Mouse (Mus musculus) forebrain, embryonic 14.5 days (tissue): Measurements from ENCODE around the gene Atp6v0d1. TPM values are rescaled to one million over a fixed set of nuclear protein-coding genes. Genes with fewer than 3 reads are reported as not detected.

Experiments
- ATAC-seq: fragments of 200-750 bp; cut with Nextera tagmentation; 2 replicates; pipeline ENCODE4 v1.8.0; 2017; ENCODE audit warnings: mild to moderate bottlenecking, moderate library complexity
- DNase-seq: peaks from one replicate; pipeline ENCODE4 v3.0.0-alpha.2; 2015; ENCODE audit warnings: low spot score
- H3K27ac ChIP-seq: fragments of 300-500 bp; sonication (generic); 2 replicates; pipeline ENCODE4 v1.5.1; 2014; ENCODE audit warnings: low read depth, mild to moderate bottlenecking, control low read depth, low read length, moderate library complexity
- H3K27me3 ChIP-seq: fragments of 300-500 bp; sonication (generic); replicated peaks from 2 replicates; pipeline ENCODE4 v1.6.1; 2014; ENCODE audit warnings: low read length, control low read depth, mixed read lengths; ENCODE audit not compliant: control insufficient read depth, insufficient read depth
- H3K36me3 ChIP-seq: fragments of 300-500 bp; sonication (generic); 2 replicates; pipeline ENCODE4 v1.6.1; 2014; ENCODE audit warnings: low read length, control low read depth; ENCODE audit not compliant: control insufficient read depth, insufficient read depth
- H3K4me1 ChIP-seq: fragments of 300-500 bp; sonication (generic); 2 replicates; pipeline ENCODE4 v1.6.1; 2014; ENCODE audit warnings: antibody characterized with exemption, low read length, control low read depth; ENCODE audit not compliant: control insufficient read depth, insufficient read depth
- H3K4me2 ChIP-seq: fragments of 300-500 bp; sonication (generic); 2 replicates; pipeline ENCODE4 v1.6.1; 2014; ENCODE audit warnings: mild to moderate bottlenecking, control low read depth, low read length
- H3K4me3 ChIP-seq: fragments of 300-500 bp; sonication (generic); 2 replicates; pipeline ENCODE4 v1.5.1; 2014; ENCODE audit warnings: low read depth, low read length, control low read depth
- H3K9ac ChIP-seq: fragments of 300-500 bp; sonication (generic); 2 replicates; pipeline ENCODE4 v1.6.1; 2014; ENCODE audit warnings: mild to moderate bottlenecking, low read length, control low read depth, moderate library complexity
- H3K9me3 ChIP-seq: fragments of 300-500 bp; sonication (generic); replicated peaks from 2 replicates; pipeline ENCODE4 v1.6.1; 2016; ENCODE audit warnings: low read length, control low read depth, mixed read lengths; ENCODE audit not compliant: control insufficient read depth
- WGBS: fragments of 180-500 bp; shearing (Covaris S2); extraction: QIAGEN DNeasy Blood & Tissue Kit; methylation state at CpG from one replicate; pipeline ENCODE4 v1.1.7; 2014; 5-methylcytosine and 5-hydroxymethylcytosine counted together
- microRNA counts: library from miRNA; unstranded; fragments of <30 nt; microRNA quantifications from one replicate; lab custom pipeline; 2016
- microRNA-seq: library from miRNA; unstranded; fragments of <30 nt; microRNA quantifications from one replicate; pipeline ENCODE4, GENCODE M21; 2016
- polyA plus RNA-seq: library from polyadenylated mRNA; unstranded; fragments of >200 nt; fragmentation: Nextera tagmentation; extraction: Ambion mirVana; gene quantifications from 2 replicates; pipeline ENCODE4 v1.2.1, GENCODE M21; 2014

The Atp6v0d1 gene
- polyA plus RNA-seq, 1 experiment from 2014 or later: 194 TPM

GRCm38 (mm10) chr8:105477792-105478191 is 88.1 kb downstream of the Atp6v0d1 start:
- DNase-seq (no peak), ATAC-seq (no peak)
- Histone ChIP-seq H3K36me3 (0 out of 2 replicates have a peak, but pooled peaks cover 3% of the 10 kb centered on the region), H3K27ac (no peak overlapping the region), H3K4me2 (no peak overlapping the region), H3K9ac (no peak overlapping the region), H3K9me3 (no peaks in the 10 kb centered on the region), H3K4me1 (peaks cover 9% of the 10 kb centered on the region), H3K4me3 (no peak overlapping the region), H3K27me3 (no peaks in the 10 kb centered on the region)
- 88% methylated on average over 3 of the region's 3 CpGs for WGBS

GRCm38 (mm10) chr8:105476628-105477413 is 89.0 kb downstream of the Atp6v0d1 start:
- DNase-seq (peak; percentile 32), ATAC-seq (no peak)
- Histone ChIP-seq H3K4me2 (no peak overlapping the region), H3K27ac (no peak overlapping the region), H3K4me1 (peaks cover 9% of the 10 kb centered on the region), H3K36me3 (0 out of 2 replicates have a peak, but pooled peaks cover 3% of the 10 kb centered on the region), H3K27me3 (0 out of 2 replicates have a peak, but pooled peaks cover 4% of the 10 kb centered on the region), H3K9me3 (no peaks in the 10 kb centered on the region), H3K4me3 (no peak overlapping the region), H3K9ac (no peak overlapping the region)
- whole genome bisulfite sequencing: 42% methylated on average over 25 of the region's 25 CpGs

GRCm38 (mm10) chr8:105476161-105476560 is 89.7 kb downstream of the Atp6v0d1 start:
- WGBS: 86% methylated on average over 7 of the region's 7 CpGs
- no peak overlapping the region for H3K4me3 ChIP-seq
- no peak for ATAC-seq
- DNase-seq: no peak
- H3K27ac ChIP-seq: no peak overlapping the region
- H3K9ac ChIP-seq: no peak overlapping the region
- no peak overlapping the region for H3K4me2 ChIP-seq
- peaks cover 11% of the 10 kb centered on the region for H3K4me1 ChIP-seq
- H3K36me3 ChIP-seq: 0 out of 2 replicates have a peak, but pooled peaks cover 3% of the 10 kb centered on the region
- H3K9me3 ChIP-seq: no peaks in the 10 kb centered on the region
- H3K27me3 ChIP-seq: 0 out of 2 replicates have a peak, but pooled peaks cover 4% of the 10 kb centered on the region

GRCm38 (mm10) chr8:105475742-105476141 is 90.1 kb downstream of the Atp6v0d1 start:
- H3K36me3 ChIP-seq: 0 out of 2 replicates have a peak, but pooled peaks cover 3% of the 10 kb centered on the region
- ATAC-seq: no peak
- 0 out of 2 replicates have a peak, but pooled peaks cover 4% of the 10 kb centered on the region for H3K27me3 ChIP-seq
- H3K27ac ChIP-seq: no peak overlapping the region
- no peaks in the 10 kb centered on the region for H3K9me3 ChIP-seq
- peaks cover 14% of the 10 kb centered on the region for H3K4me1 ChIP-seq
- no peak overlapping the region for H3K4me3 ChIP-seq
- no peak overlapping the region for H3K9ac ChIP-seq
- 96% methylated on average over 8 of the region's 8 CpGs for WGBS
- no peak overlapping the region for H3K4me2 ChIP-seq
- DNase-seq: no peak

GRCm38 (mm10) chr8:105475254-105475653 is 90.6 kb downstream of the Atp6v0d1 start:
- H3K27ac ChIP-seq: no peak overlapping the region
- 0 out of 2 replicates have a peak, but pooled peaks cover 3% of the 10 kb centered on the region for H3K36me3 ChIP-seq
- WGBS: 51% methylated on average over 4 of the region's 4 CpGs
- no peak for DNase-seq
- no peaks in the 10 kb centered on the region for H3K9me3 ChIP-seq
- H3K4me3 ChIP-seq: no peak overlapping the region
- H3K4me2 ChIP-seq: no peak overlapping the region
- H3K27me3 ChIP-seq: 0 out of 2 replicates have a peak, but pooled peaks cover 4% of the 10 kb centered on the region
- H3K9ac ChIP-seq: no peak overlapping the region
- ATAC-seq: no peak
- H3K4me1 ChIP-seq: peaks cover 17% of the 10 kb centered on the region

GRCm38 (mm10) chr8:105474680-105475079 is 91.2 kb downstream of the Atp6v0d1 start:
- peak overlapping the region; percentile 2; the same call in 1 of the 2 replicates for H3K9ac ChIP-seq
- H3K4me1 ChIP-seq: peaks cover 21% of the 10 kb centered on the region
- WGBS: 38% methylated on average over 5 of the region's 5 CpGs
- H3K27me3 ChIP-seq: 0 out of 2 replicates have a peak, but pooled peaks cover 4% of the 10 kb centered on the region
- no peak overlapping the region for H3K27ac ChIP-seq
- H3K4me2 ChIP-seq: peak overlapping the region; percentile 16; the same call in 1 of the 2 replicates
- H3K36me3 ChIP-seq: 0 out of 2 replicates have a peak, but pooled peaks cover 3% of the 10 kb centered on the region
- no peaks in the 10 kb centered on the region for H3K9me3 ChIP-seq
- DNase-seq: no peak
- no peak overlapping the region for H3K4me3 ChIP-seq
- ATAC-seq: no peak

MicroRNA genes within 50 kb of the gene (microRNA counts, 519-probe panel; counts per million panel counts)
- not detected for microRNA mmu-miR-1966 (lab: Ali Mortazavi, UCI)

Small RNAs within 50 kb of the gene (microRNA-seq; reads per million reads assigned to microRNA genes)
- not detected for gene Mir1966

Other genes with a start within 250 kb of the Atp6v0d1 start
- 0.67 and 0.93 TPM in 2 replicates for gene Lrrc29, start 239.8 kb downstream of the Atp6v0d1 start, polyA plus RNA-seq
- 130 and 141 TPM in 2 replicates for gene Tmem208, start 239.7 kb downstream of the Atp6v0d1 start, polyA plus RNA-seq
- 0.39 and 0.48 TPM in 2 replicates for gene Fhod1, start 218.1 kb downstream of the Atp6v0d1 start, polyA plus RNA-seq
- 3.8 and 6.9 TPM in 2 replicates for gene Slc9a5, start 217.2 kb downstream of the Atp6v0d1 start, polyA plus RNA-seq
- 1.1 and 1.2 TPM in 2 replicates for gene Plekhg4, start 192.8 kb downstream of the Atp6v0d1 start, polyA plus RNA-seq
- gene Kctd19, start 152.5 kb downstream of the Atp6v0d1 start, polyA plus RNA-seq: 0.09 TPM in 1 of 2 replicates, not detected in the other
- gene Lrrc36, start 152.5 kb downstream of the Atp6v0d1 start, polyA plus RNA-seq: 0.22 and 0.43 TPM in 2 replicates
- 49.2 and 57.0 TPM in 2 replicates for gene Tppp3, start 94.5 kb downstream of the Atp6v0d1 start, polyA plus RNA-seq
- gene Zdhhc1, start 69.1 kb downstream of the Atp6v0d1 start, polyA plus RNA-seq: 15.5 and 22.0 TPM in 2 replicates
- 1.1 and 1.8 TPM in 2 replicates for gene Hsd11b2, start 47.3 kb downstream of the Atp6v0d1 start, polyA plus RNA-seq
- gene Ripor1, start 39.2 kb upstream of the Atp6v0d1 start, polyA plus RNA-seq: 14.9 and 21.7 TPM in 2 replicates
- 100 and 108 TPM in 2 replicates for gene Ctcf, start 70.5 kb upstream of the Atp6v0d1 start, polyA plus RNA-seq
- 0.72 and 1.8 TPM in 2 replicates for gene Agrp, start 71.3 kb upstream of the Atp6v0d1 start, polyA plus RNA-seq
- 6.0 and 8.4 TPM in 2 replicates for gene Carmil2, start 120.2 kb upstream of the Atp6v0d1 start, polyA plus RNA-seq
- gene Acd, start 135.1 kb upstream of the Atp6v0d1 start, polyA plus RNA-seq: 79.7 and 89.5 TPM in 2 replicates
- 48.1 and 54.6 TPM in 2 replicates for gene Pard6a, start 135.1 kb upstream of the Atp6v0d1 start, polyA plus RNA-seq
- 0.20 and 0.34 TPM in 2 replicates for gene 4933405L10Rik, start 141.6 kb upstream of the Atp6v0d1 start, polyA plus RNA-seq
- 18.9 and 19.0 TPM in 2 replicates for gene Enkd1, start 142.2 kb upstream of the Atp6v0d1 start, polyA plus RNA-seq
- gene Gfod2, start 192.6 kb upstream of the Atp6v0d1 start, polyA plus RNA-seq: 62.9 and 70.6 TPM in 2 replicates